Mouse (Mus musculus) hindbrain, embryonic 10.5 days (tissue): ENCODE data around the gene Srgap3. TPM values are rescaled to one million over a fixed set of nuclear protein-coding genes. Genes with fewer than 3 reads are reported as not detected.

Experiments used
- DNase-seq: peaks from one replicate; pipeline ENCODE4 v3.0.0-alpha.2; 2017; ENCODE audit warnings: low spot score
- H3K27ac ChIP-seq: fragments of 300-500 bp; sonication (generic); 2 replicates; pipeline ENCODE4 v1.5.1; 2016; ENCODE audit warnings: mild to moderate bottlenecking, moderate library complexity
- H3K27me3 ChIP-seq: fragments of 300-500 bp; sonication (generic); 2 replicates; pipeline ENCODE4 v1.6.1; 2016; ENCODE audit warnings: mild to moderate bottlenecking; ENCODE audit not compliant: poor library complexity, insufficient read depth, severe bottlenecking
- H3K36me3 ChIP-seq: fragments of 300-500 bp; sonication (generic); 2 replicates; pipeline ENCODE4 v1.6.1; 2016; ENCODE audit warnings: mild to moderate bottlenecking, moderate library complexity
- H3K4me1 ChIP-seq: fragments of 300-500 bp; sonication (generic); replicated peaks from 2 replicates; pipeline ENCODE4 v1.6.1; 2016; ENCODE audit warnings: mild to moderate bottlenecking
- H3K4me3 ChIP-seq: fragments of 300-500 bp; sonication (generic); 2 replicates; pipeline ENCODE4 v1.5.1; 2016; ENCODE audit warnings: mild to moderate bottlenecking, moderate library complexity
- H3K9me3 ChIP-seq: fragments of 300-500 bp; sonication (generic); 2 replicates; pipeline ENCODE4 v1.6.1; 2016; ENCODE audit warnings: mild to moderate bottlenecking, moderate library complexity
- WGBS: fragments of 180-500 bp; shearing (Covaris S2); methylation state at CpG from one replicate; pipeline ENCODE4 v1.1.7; 2016; 5-methylcytosine and 5-hydroxymethylcytosine counted together
- polyA plus RNA-seq: library from polyadenylated mRNA; unstranded; fragments of >200 nt; fragmentation: Nextera tagmentation; extraction: Ambion mirVana; gene quantifications from 2 replicates; pipeline ENCODE4 v1.2.1, GENCODE M21; 2016

The Srgap3 gene
- polyA plus RNA-seq, 1 experiment from 2014 or later: 34.7 TPM

GRCm38 (mm10) chr6:112691523-112691922 lies 255.5 kb downstream of the Srgap3 start:
- Histone ChIP-seq H3K4me1 (peaks cover 14% of the 10 kb centered on the region), H3K27me3 (no peaks in the 10 kb centered on the region), H3K27ac (no peak overlapping the region), H3K9me3 (no peaks in the 10 kb centered on the region), H3K36me3 (peaks cover 49% of the 10 kb centered on the region), H3K4me3 (no peak overlapping the region)
- no peak for DNase-seq
- 100% methylated on average over 1 of the region's 1 CpGs for WGBS

GRCm38 (mm10) chr6:112688033-112688432 lies 259.0 kb downstream of the Srgap3 start:
- H3K4me1 ChIP-seq: no peaks in the 10 kb centered on the region
- H3K9me3 ChIP-seq: no peaks in the 10 kb centered on the region
- peaks cover 63% of the 10 kb centered on the region for H3K36me3 ChIP-seq
- H3K27ac ChIP-seq: no peak overlapping the region
- H3K4me3 ChIP-seq: no peak overlapping the region
- WGBS: 97% methylated on average over 3 of the region's 3 CpGs
- no peak for DNase-seq
- H3K27me3 ChIP-seq: no peaks in the 10 kb centered on the region

- WGBS: 88% methylated on average over 7 of the region's 7 CpGs
Observed at GRCm38 (mm10) chr6:112686485-112686884, 260.6 kb downstream of the Srgap3 start.

GRCm38 (mm10) chr6:112684065-112684464 lies 263.0 kb downstream of the Srgap3 start:
- H3K36me3 ChIP-seq: peaks cover 62% of the 10 kb centered on the region

More at GRCm38 (mm10) chr6:112686485-112686884, 260.6 kb downstream of the Srgap3 start:
- no peak for DNase-seq
- Histone ChIP-seq H3K27ac (no peak overlapping the region), H3K4me3 (no peak overlapping the region), H3K9me3 (no peaks in the 10 kb centered on the region), H3K27me3 (no peaks in the 10 kb centered on the region), H3K36me3 (peaks cover 59% of the 10 kb centered on the region), H3K4me1 (no peaks in the 10 kb centered on the region)

More at GRCm38 (mm10) chr6:112684065-112684464, 263.0 kb downstream of the Srgap3 start:
- no peaks in the 10 kb centered on the region for H3K27me3 ChIP-seq
- no peak for DNase-seq
- no peak overlapping the region for H3K27ac ChIP-seq
- WGBS: 89% methylated on average over 2 of the region's 2 CpGs
- H3K4me1 ChIP-seq: no peaks in the 10 kb centered on the region
- H3K4me3 ChIP-seq: no peak overlapping the region
- no peaks in the 10 kb centered on the region for H3K9me3 ChIP-seq

Other genes starting within 250 kb of the Srgap3 start
- 61.0 and 66.1 TPM in 2 replicates for gene Thumpd3, start 99.0 kb upstream of the Srgap3 start, polyA plus RNA-seq
- 71.2 and 82.4 TPM in 2 replicates for gene Setd5, start 130.1 kb upstream of the Srgap3 start, polyA plus RNA-seq
- gene Lhfpl4, start 248.1 kb upstream of the Srgap3 start, polyA plus RNA-seq: 12.1 and 20.8 TPM in 2 replicates